ENCODE assay signal across 24 mouse cellular contexts in the genomic region with DNA sequence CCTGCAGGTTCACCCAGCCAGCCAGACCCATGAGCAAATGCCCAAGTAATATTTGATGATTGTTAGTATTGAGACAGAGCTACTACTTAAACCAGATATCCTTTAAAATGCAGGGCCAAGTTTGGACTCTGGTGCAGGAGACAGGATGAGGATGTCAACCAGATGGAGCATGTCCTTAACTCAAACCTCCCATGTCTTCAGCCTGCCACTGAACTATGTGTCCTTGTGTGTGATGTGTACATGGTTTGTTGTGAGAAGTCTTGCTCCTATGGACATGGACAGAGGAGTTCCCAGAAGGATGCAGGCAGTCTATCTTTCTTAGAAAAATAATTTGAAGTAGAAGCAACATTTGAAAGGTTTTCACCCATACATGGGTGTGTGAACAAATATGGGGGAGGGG.
DNase-seq lines count a peak whose midpoint lies in the region; ATAC-seq and TF ChIP-seq lines count a peak whose summit lies in the region.
"Had no signal": no experiment of that assay in that cellular context is flagged by ENCODE, and none has a peak within 500 bp of the region (broad histone marks: within the 10 kb centered on the region; RNA-seq: fewer than 3 reads in every experiment).

No protein-coding gene starts in this region.

- H3K4me2 ChIP-seq in lung, embryonic 14.5 days: no peak overlapping the region
- H3K4me2 ChIP-seq in forebrain, embryonic 15.5 days (replicated peaks): no peak overlapping the region
- H3K4me2 ChIP-seq: embryonic facial prominence, embryonic 13.5 days; heart, embryonic 15.5 days; limb, embryonic 12.5 days; liver, embryonic 11.5 days; midbrain, embryonic 15.5 days had no signal

- DNase-seq in kidney, adult 9 months: peak; percentile 8
- DNase-seq in kidney, postnatal 25 days: no peak
- DNase-seq in lung, embryonic 14.5 days: peak; percentile 26
- no peak for DNase-seq in lung, adult 18-20 months
- DNase-seq in lung, postnatal 10 days: peak; percentile 14
- no peak for DNase-seq in yolk sac, embryonic 10.5 days (ENCODE audit: low spot score)
- DNase-seq: adrenal gland, postnatal 25 days; cerebellum, adult 18-20 months; cerebellum, postnatal 10 days; kidney, adult 2 months; right cerebral cortex, adult 18-20 months; spleen, adult 18-20 months; thymus, postnatal 25 days had no signal

- no peak overlapping the region for H3K27ac ChIP-seq in lung, embryonic 14.5 days (ENCODE audit: low read depth)
- no peak overlapping the region for H3K27ac ChIP-seq in forebrain, embryonic 15.5 days (replicated peaks)
- H3K27ac ChIP-seq: embryonic facial prominence, embryonic 13.5 days; forebrain, embryonic 10.5 days; heart, embryonic 10.5 days; heart, embryonic 15.5 days; limb, embryonic 12.5 days; midbrain, embryonic 10.5 days; midbrain, embryonic 15.5 days had no signal

- no peak for TF ChIP-seq CTCF in lung, embryonic 14.5 days (IDR thresholded peaks at IDR 0.05; ENCODE audit: low read depth)

- H3K36me3 ChIP-seq in lung, embryonic 14.5 days (ENCODE audit: insufficient read depth): no peaks in the 10 kb centered on the region
- no peaks in the 10 kb centered on the region for H3K36me3 ChIP-seq in forebrain, embryonic 15.5 days
- H3K36me3 ChIP-seq: embryonic facial prominence, embryonic 13.5 days; forebrain, embryonic 10.5 days; heart, embryonic 10.5 days; heart, embryonic 15.5 days; limb, embryonic 12.5 days; midbrain, embryonic 10.5 days; midbrain, embryonic 15.5 days had no signal

- ATAC-seq in lung, embryonic 14.5 days (ENCODE audit: insufficient read depth): 0 out of 2 replicates have a peak, but pooled peaks have one; percentile 35
- no peak for ATAC-seq in forebrain, embryonic 15.5 days (replicated peaks)
- ATAC-seq: forebrain, embryonic 16.5 days; hindbrain, embryonic 16.5 days; midbrain, embryonic 15.5 days had no signal

- no peaks in the 10 kb centered on the region for H3K9me3 ChIP-seq in lung, embryonic 14.5 days (ENCODE audit: low read depth, low read length)
- no peaks in the 10 kb centered on the region for H3K9me3 ChIP-seq in forebrain, embryonic 15.5 days
- H3K9me3 ChIP-seq: embryonic facial prominence, embryonic 13.5 days; forebrain, embryonic 10.5 days; heart, embryonic 10.5 days; heart, embryonic 15.5 days; limb, embryonic 12.5 days; midbrain, embryonic 10.5 days; midbrain, embryonic 15.5 days had no signal

- H3K9ac ChIP-seq in lung, embryonic 14.5 days: no peak overlapping the region
- H3K9ac ChIP-seq in forebrain, embryonic 15.5 days (replicated peaks): no peak overlapping the region
- H3K9ac ChIP-seq: embryonic facial prominence, embryonic 13.5 days; heart, embryonic 15.5 days; limb, embryonic 12.5 days; midbrain, embryonic 15.5 days had no signal

- no peaks in the 10 kb centered on the region for H3K27me3 ChIP-seq in lung, embryonic 14.5 days (ENCODE audit: insufficient read depth, low read length)
- no peaks in the 10 kb centered on the region for H3K27me3 ChIP-seq in forebrain, embryonic 15.5 days
- H3K27me3 ChIP-seq: embryonic facial prominence, embryonic 13.5 days; heart, embryonic 15.5 days; limb, embryonic 12.5 days; midbrain, embryonic 15.5 days had no signal

- no peak overlapping the region for H3K4me3 ChIP-seq in lung, embryonic 14.5 days (ENCODE audit: low read depth, low read length)
- H3K4me3 ChIP-seq in forebrain, embryonic 15.5 days: no peak overlapping the region
- H3K4me3 ChIP-seq: embryonic facial prominence, embryonic 13.5 days; forebrain, embryonic 10.5 days; heart, embryonic 10.5 days; heart, embryonic 15.5 days; limb, embryonic 12.5 days; midbrain, embryonic 10.5 days; midbrain, embryonic 15.5 days had no signal

- peaks cover 6% of the 10 kb centered on the region; the same call in 1 of the 2 replicates for H3K4me1 ChIP-seq in lung, embryonic 14.5 days (ENCODE audit: insufficient read depth)
- no peaks in the 10 kb centered on the region for H3K4me1 ChIP-seq in forebrain, embryonic 15.5 days
- H3K4me1 ChIP-seq: midbrain, embryonic 10.5 days; midbrain, embryonic 15.5 days had no signal

Comparison
In these comparisons a context has a peak if more than half of its experiments do, and no peak if none do; other contexts are left out.
1. DNase-seq: peak in kidney, adult 9 months (single experiment), lung, embryonic 14.5 days (single experiment) and lung, postnatal 10 days (single experiment); none in kidney, postnatal 25 days (0 of 2), lung, adult 18-20 months (0 of 2) and yolk sac, embryonic 10.5 days (single experiment).